Mouse (Mus musculus): ENCODE measurements around the gene Draxin.
"Not testable (repeated sequence)": the region's sequence is repeated elsewhere in the genome, so short reads cannot be mapped to it uniquely, and the experiment has no call there.

The Draxin gene

DNA sequence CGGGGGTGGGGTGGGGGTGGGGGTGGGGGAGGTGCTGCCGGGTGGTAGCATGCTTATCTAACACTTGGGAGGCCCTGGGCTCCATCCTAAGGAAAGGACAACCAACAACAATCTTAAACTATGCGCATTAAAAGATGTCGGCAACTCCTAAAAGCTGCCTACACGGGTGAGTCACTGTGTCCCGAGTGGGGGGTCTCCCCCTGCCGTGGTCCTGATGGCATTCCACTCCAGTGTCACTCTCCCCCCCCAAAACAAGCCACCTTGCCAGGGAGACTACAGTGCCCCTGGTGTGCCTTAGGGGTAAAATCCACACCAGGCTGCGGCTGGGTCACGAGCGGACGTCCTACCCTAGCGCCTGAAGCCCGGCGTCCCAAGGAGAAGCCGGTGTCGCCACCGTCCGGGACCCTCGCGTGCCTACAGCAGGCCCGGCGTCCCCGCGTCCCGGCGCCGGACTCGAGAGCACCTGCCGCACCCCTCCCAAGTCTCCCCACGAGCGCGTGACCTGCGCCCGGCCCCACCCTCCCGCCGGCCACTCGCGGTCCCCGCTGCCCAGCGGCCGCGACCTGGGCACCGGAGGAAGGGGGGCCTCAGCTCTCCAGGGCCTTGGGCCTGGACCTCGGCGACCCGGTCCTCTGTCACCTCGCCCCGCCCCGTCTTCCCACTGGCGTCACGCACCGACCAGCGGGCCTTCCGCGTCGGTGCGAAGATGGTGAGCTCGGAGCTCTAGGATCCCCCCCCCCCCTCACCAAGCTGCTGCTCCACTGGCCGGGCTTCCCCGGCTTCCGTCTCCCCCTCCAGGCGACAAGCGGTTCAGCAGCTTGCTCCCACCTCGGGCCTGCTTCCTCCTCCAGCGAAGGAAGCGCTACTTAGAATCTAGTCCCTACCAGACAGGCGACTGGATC lies 21.0 kb upstream of the Draxin start, which contains the start of gene Fbxo6:
Gene Fbxo6 (minus strand): TSS at position 874 of the 902 bp plus-strand sequence.
- peak; percentile 97 for DNase-seq (ENCODE audit: low read depth, low spot score)

DNA sequence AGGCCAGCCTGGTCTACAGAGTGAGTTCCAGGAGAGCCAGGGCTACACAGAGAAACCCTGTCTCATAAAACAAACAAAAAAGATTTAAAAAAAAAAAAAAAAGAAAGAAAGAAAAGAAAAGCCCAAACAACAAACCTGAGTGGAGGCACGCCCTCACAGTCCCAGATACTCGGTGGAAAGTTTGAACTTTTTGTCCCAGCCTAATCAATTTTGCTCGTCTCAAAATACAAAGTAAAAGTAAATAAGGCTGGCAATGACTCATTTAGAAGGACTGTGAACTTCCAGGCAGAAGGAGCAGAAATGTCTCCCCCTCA lies 20.4 kb upstream of the Draxin start:
- DNase-seq (ENCODE audit: low read depth, low spot score), result no peak

GRCm38 (mm10) chr4:148150242-148150641 lies 19.7 kb upstream of the Draxin start:
- no peak for DNase-seq (ENCODE audit: low read depth, low spot score)

DNA sequence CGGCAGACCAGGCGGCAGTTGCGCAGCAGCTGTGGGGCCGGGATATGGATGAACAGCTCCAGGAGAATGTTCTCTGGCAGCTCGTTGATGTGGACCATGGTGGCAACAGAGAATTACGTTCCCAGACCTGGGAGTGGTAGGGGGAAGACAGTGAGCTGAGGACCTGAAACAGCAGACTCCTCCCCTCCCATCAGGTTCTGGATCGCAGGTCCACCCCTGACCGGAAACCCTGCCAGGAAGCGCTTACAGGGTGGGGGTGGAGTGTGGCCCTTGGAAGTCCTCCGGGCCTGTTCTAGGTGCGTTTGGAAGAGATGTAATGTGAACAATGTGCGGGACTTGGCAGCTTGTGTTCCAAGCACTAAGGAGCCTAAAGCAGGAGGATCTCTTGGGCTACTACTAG lies 19.0 kb upstream of the Draxin start:
- peak; percentile 64 for DNase-seq (ENCODE audit: low read depth, low spot score)

DNA sequence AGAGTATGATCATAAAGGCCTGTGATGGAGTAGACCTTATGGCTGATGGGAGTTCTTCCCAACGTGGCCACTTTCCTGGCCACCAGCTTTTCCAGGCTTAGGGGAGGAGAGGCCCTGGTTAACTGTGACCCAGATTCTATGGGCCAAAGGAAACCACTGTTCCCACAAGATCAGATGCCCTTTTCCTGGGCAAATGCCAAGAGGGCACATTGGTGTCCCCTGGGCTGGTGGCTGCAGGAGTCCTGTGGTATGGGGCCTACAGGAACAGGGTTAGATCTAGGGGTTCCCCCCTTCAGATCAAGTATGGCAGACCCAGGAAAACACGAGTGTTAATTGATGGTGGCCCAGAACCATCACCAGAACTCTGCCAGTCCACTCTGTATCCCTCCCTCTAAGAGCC lies 17.2 kb upstream of the Draxin start:
- no peak for DNase-seq (ENCODE audit: low read depth, low spot score)

DNA sequence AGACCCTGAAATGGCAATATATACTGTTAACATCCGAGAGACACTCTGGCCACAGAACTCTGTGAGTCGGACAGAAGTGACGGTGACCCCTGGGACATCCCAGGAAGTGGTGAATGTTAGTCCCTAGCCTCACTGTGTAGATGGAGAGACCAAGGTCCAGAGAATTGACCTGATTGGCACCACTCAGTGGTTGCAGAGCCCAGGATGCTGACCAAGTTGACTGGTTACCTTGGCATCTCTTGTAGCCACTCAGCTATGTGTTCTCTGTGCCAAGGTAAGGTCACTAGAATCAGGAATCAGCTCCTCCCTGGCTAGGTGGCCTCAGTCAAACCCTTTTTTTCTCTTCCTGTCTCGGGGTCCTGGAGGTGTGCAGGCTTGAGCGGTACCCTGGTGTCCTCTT lies 13.2 kb upstream of the Draxin start:
- no peak for DNase-seq (ENCODE audit: low read depth, low spot score)

DNA sequence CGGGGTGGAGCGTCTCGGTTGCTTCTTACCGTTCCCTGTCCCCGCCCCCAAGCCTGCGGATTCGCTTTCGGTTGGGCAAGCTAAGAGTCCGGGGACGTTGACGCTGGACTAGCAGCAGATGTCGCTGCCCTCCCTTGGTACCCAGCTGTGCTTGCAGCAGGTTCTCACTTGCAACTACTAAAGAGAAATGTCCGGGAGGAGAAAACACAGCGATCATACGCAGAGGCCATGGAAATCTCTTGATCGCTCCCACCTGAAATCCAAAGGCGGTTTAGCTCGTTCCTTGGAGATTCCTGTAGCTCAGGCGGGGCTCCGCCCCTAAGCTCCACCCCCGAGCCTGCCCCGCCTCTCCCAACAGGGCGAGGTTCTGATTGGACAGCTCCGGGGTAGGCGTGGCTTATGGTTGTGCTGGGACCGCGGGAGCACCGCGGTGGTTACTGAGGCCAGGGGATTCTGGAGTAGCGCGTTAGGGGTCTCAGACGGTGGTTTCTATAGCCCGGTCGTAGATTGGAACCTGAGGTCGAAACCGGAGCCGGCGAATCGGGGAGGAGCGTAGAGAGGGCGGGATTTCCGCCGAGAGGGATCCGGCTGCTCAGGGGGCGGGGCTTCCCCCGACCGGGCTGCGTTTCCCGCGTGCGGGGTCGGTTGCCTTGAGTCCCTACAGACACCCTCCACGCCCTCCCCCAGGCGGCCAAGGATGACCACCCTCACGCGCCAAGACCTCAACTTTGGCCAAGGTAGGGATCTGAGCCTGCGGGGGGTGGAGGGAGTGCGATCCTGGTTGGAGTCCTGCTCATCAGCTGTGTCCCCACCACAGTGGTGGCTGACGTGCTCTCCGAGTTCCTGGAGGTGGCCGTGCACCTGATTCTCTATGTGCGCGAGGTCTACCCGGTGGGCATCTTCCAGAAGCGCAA lies 9.9 kb upstream of the Draxin start:
- DNase-seq (ENCODE audit: low read depth, low spot score), result peak; percentile 95

- no peak for DNase-seq (ENCODE audit: low read depth, low spot score)
Observed at GRCm38 (mm10) chr4:148139767-148140097, 9.2 kb upstream of the Draxin start.

GRCm38 (mm10) chr4:148137503-148137902 lies 7.0 kb upstream of the Draxin start:
- DNase-seq (ENCODE audit: low read depth, low spot score), result no peak

DNA sequence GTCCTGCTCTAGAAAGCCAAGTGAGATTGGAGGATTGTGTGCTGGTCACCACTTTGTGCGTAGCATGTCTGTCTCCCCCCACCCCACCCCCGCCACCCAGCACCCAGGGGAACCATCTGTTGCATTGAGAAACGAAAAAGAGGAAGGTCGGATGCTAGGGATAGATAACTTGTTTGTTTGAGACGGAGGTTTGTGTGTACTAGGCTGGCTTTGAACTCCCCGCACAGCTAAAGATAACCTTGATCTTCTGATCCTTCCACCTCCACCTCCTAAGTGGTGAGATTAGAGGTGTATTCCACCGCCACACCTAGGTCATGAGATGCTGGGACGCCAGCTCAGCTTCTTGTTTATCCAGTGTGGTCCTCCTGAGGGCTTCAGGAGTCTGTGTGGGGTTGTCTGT lies 4.5 kb upstream of the Draxin start:
- DNase-seq (ENCODE audit: low read depth, low spot score), result no peak

GRCm38 (mm10) chr4:148131497-148132081 lies 1.1 kb upstream of the Draxin start:
- peak; percentile 31 for DNase-seq (ENCODE audit: low read depth, low spot score)

GRCm38 (mm10) chr4:148130133-148130532 lies 365 bp downstream of the Draxin start, which contains the start of gene Mad2l2:
Gene Mad2l2, plus strand, starts transcription at chr4:148130384.
- no peak for DNase-seq (ENCODE audit: low read depth, low spot score)

GRCm38 (mm10) chr4:148128672-148129071 lies 1.8 kb downstream of the Draxin start:
- no peak for DNase-seq (ENCODE audit: low read depth, low spot score)

DNA sequence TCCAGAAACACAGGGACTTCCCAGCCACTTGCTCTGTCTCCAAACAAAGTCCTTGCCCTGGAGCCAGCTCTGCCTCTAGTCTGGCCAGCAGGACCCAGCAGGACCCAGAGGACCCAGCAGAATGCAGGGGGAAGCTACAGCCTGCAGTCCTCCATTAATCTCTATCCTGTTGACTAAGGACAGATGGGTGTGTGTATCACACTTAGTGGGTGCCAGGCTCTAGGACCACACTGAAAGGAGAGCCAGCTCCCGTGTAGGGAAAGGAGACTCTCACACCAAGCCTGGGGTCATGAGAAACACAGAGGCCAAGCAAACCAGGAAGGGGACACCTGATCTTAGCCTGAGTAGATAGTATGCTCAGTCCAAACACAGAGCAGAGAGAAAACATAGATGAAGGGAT lies 2.3 kb downstream of the Draxin start:
- DNase-seq (ENCODE audit: low read depth, low spot score), result no peak

- DNase-seq (ENCODE audit: low read depth, low spot score), result no peak
Observed at GRCm38 (mm10) chr4:148122694-148123066, 7.8 kb downstream of the Draxin start.

GRCm38 (mm10) chr4:148121982-148122693 lies 8.4 kb downstream of the Draxin start:
- DNase-seq (ENCODE audit: low read depth, low spot score), result peak; percentile 56

DNA sequence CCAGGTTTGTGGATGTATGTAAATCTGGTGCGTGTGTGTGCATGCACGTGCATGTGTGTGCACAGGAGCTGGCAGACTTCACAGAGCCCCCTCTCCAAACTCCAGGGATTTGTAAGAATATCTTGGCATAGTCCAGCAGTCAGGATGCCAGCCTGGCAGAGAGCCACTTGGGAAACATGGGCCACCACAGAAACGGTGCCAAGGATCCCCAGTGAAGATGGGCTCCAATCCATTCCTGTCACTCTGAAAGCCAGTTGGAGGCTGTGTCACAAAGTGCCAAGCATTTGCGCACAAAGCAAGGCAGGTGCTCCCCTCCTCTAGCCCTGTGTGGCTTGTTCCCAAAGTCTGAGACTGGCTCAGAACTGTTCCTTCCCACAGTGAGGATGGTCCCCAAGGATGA lies 9.1 kb downstream of the Draxin start:
- DNase-seq (ENCODE audit: low read depth, low spot score), result no peak

DNA sequence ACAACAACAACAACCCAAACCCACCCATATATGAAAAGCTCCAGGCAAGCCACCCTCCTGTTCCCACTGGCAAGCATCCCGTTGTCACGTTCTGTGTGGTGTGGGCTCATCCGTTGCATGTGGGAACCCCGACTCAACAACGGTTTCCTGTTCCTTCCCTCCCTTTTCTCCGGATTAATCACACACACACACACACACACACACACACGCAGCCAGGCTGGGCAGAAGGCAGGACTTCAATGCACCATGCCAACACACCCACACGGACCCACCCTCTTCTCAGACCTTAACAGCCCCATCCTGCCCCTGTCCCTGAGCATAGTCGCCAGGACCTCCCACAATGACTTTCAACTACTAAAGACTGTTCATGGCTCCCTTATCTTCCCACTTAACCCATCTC lies 9.9 kb downstream of the Draxin start:
- no peak for DNase-seq (ENCODE audit: low read depth, low spot score)

GRCm38 (mm10) chr4:148119578-148119977 lies 10.9 kb downstream of the Draxin start:
- not testable (repeated sequence) for DNase-seq (ENCODE audit: low read depth, low spot score)

DNA sequence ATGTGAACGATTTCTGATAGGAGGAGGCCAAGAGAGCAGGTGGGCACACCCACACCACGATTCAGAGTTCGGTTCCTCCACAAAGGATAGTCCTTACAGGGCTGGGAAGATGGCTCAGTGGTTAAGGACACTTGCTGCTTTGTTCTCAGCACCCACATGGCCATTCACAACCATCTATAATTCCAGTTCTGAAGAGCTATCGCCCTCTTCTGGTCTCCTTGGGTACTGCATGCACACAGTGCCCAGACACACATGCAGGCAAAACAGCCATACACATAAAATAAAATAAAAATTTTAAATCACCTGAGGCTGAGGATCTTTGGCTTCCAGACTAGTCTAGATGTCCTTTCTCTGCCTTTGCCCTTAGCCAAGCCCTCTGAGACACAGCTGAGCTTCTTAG lies 13.1 kb downstream of the Draxin start:
- DNase-seq (ENCODE audit: low read depth, low spot score), result peak; percentile 60

- peak; percentile 79 for DNase-seq (ENCODE audit: low read depth, low spot score)
Observed at GRCm38 (mm10) chr4:148116657-148117056, 13.8 kb downstream of the Draxin start.

- DNase-seq (ENCODE audit: low read depth, low spot score), result peak; percentile 54
Observed at GRCm38 (mm10) chr4:148115467-148115866, 15.0 kb downstream of the Draxin start.

Data from ZHBTc4 (cell line).